Mouse (Mus musculus) adrenal gland, postnatal 10 days (tissue): Measurements from ENCODE around the gene Lrrc20. TPM values are rescaled to one million over a fixed set of nuclear protein-coding genes. Genes with fewer than 3 reads are reported as not detected.
"Not testable (repeated sequence)": the region's sequence is repeated elsewhere in the genome, so short reads cannot be mapped to it uniquely, and the experiment has no call there.

Source experiments
- DNase-seq: peaks from one replicate; pipeline ENCODE4 v3.0.0; 2021; ENCODE audit warnings: mixed read lengths
- long read RNA-seq, 2 experiments: library from polyadenylated mRNA; stranded (forward); transcript quantifications; one replicate each; pipeline ENCODE4 v2.0.0; 2021
- total RNA-seq, 2 experiments: library from RNA; stranded (reverse); gene quantifications; 2 replicates each; pipeline ENCODE4 v1.2.3; 2021

The Lrrc20 gene
- total RNA-seq: 10 to 100 TPM; 10.8 to 13.6 TPM
- long read RNA-seq, experiment 1, partial matches to known transcripts: 7 of 12 reads
- long read RNA-seq, experiment 1, other reads (novel, unspliced or antisense): 1 of 12 reads
- long read RNA-seq, experiment 2, partial matches to known transcripts: 0 of 9 reads
- long read RNA-seq, experiment 2, other reads (novel, unspliced or antisense): 5 of 9 reads

GRCm38 (mm10) chr10:61475594-61476439, at the start of gene Lrrc20:
Gene Lrrc20 (plus strand): TSS chr10:61475801.
- DNase-seq: peak; percentile 95

- peak; percentile 69 for DNase-seq
These were observed 49.3 kb upstream of the Lrrc20 start for GRCm38 (mm10) chr10:61426251-61426757.

- no peak for DNase-seq
These were observed 47.6 kb upstream of the Lrrc20 start for GRCm38 (mm10) chr10:61427951-61428350.

GRCm38 (mm10) chr10:61428416-61428815, 47.2 kb upstream of the Lrrc20 start:
- DNase-seq: no peak

GRCm38 (mm10) chr10:61429043-61429442, 46.6 kb upstream of the Lrrc20 start:
- DNase-seq: no peak

- DNase-seq: no peak
These were observed 44.2 kb upstream of the Lrrc20 start for GRCm38 (mm10) chr10:61431375-61431774.

- no peak for DNase-seq
These were observed 35.3 kb upstream of the Lrrc20 start for GRCm38 (mm10) chr10:61440202-61440800.

- DNase-seq: no peak
These were observed 32.1 kb upstream of the Lrrc20 start for GRCm38 (mm10) chr10:61443456-61443855.

GRCm38 (mm10) chr10:61443876-61444275, 31.7 kb upstream of the Lrrc20 start:
- no peak for DNase-seq

- DNase-seq: no peak
These were observed 30.6 kb upstream of the Lrrc20 start for GRCm38 (mm10) chr10:61445016-61445415.

- peak; percentile 59 for DNase-seq
These were observed 27.8 kb upstream of the Lrrc20 start for GRCm38 (mm10) chr10:61447581-61448353.

GRCm38 (mm10) chr10:61448834-61449233, 26.8 kb upstream of the Lrrc20 start:
- no peak for DNase-seq

- DNase-seq: peak; percentile 74
These were observed 24.1 kb upstream of the Lrrc20 start for GRCm38 (mm10) chr10:61451463-61451930.

GRCm38 (mm10) chr10:61451931-61452617, 23.5 kb upstream of the Lrrc20 start:
- peak; percentile 54 for DNase-seq

GRCm38 (mm10) chr10:61452645-61453044, 23.0 kb upstream of the Lrrc20 start, which contains the start of gene Eif4ebp2:
Gene Eif4ebp2 (minus strand): TSS chr10:61452661.
- peak; percentile 100 for DNase-seq

- not testable (repeated sequence) for DNase-seq
These were observed 22.4 kb upstream of the Lrrc20 start for GRCm38 (mm10) chr10:61453171-61453570.

GRCm38 (mm10) chr10:61457182-61457581, 18.4 kb upstream of the Lrrc20 start:
- DNase-seq: no peak

- no peak for DNase-seq
These were observed 10.6 kb upstream of the Lrrc20 start for GRCm38 (mm10) chr10:61465009-61465408.

GRCm38 (mm10) chr10:61466242-61466641, 9.4 kb upstream of the Lrrc20 start:
- DNase-seq: no peak

- DNase-seq: peak; percentile 52
These were observed 8.7 kb upstream of the Lrrc20 start for GRCm38 (mm10) chr10:61466873-61467272.

GRCm38 (mm10) chr10:61468900-61469299, 6.7 kb upstream of the Lrrc20 start:
- no peak for DNase-seq
